Mouse (Mus musculus) embryonic facial prominence, embryonic 15.5 days (tissue): ENCODE measurements at regions not wholly inside any gene's neighbourhood (a gene's known extent, or its start where the extent isn't known, plus 50 kb on each side); places are given as distances from the start of the nearest gene placed in this dataset.
A peak's percentile ranks its signal among the peaks of the same experiment; 100 is the strongest.

Experiments used
- ATAC-seq: fragments of 200-750 bp; cut with Nextera tagmentation; 2 replicates; pipeline ENCODE4 v1.8.0; 2017; ENCODE audit warnings: low read depth, moderate TSS enrichment; ENCODE audit not compliant: insufficient number of reproducible peaks, low FRiP score, low TSS enrichment
- H3K27ac ChIP-seq: fragments of 300-500 bp; sonication (generic); replicated peaks from 2 replicates; pipeline ENCODE4 v1.5.1; 2015; ENCODE audit warnings: mild to moderate bottlenecking, inconsistent platforms
- H3K27me3 ChIP-seq: fragments of 300-500 bp; sonication (generic); 2 replicates; pipeline ENCODE4 v1.6.1; 2015; ENCODE audit warnings: inconsistent platforms
- H3K36me3 ChIP-seq: fragments of 300-500 bp; sonication (generic); 2 replicates; pipeline ENCODE4 v1.6.1; 2015; ENCODE audit warnings: mild to moderate bottlenecking, inconsistent platforms
- H3K4me1 ChIP-seq: fragments of 300-500 bp; sonication (generic); 2 replicates; pipeline ENCODE4 v1.6.1; 2015; ENCODE audit warnings: inconsistent platforms
- H3K4me2 ChIP-seq: fragments of 300-500 bp; sonication (generic); replicated peaks from 2 replicates; pipeline ENCODE4 v1.6.1; 2015; ENCODE audit warnings: mild to moderate bottlenecking, inconsistent platforms
- H3K4me3 ChIP-seq: fragments of 300-500 bp; sonication (generic); replicated peaks from 2 replicates; pipeline ENCODE4 v1.5.1; 2015; ENCODE audit warnings: mild to moderate bottlenecking, inconsistent platforms
- H3K9ac ChIP-seq: fragments of 300-500 bp; sonication (generic); 2 replicates; pipeline ENCODE4 v1.6.1; 2015; ENCODE audit warnings: inconsistent platforms
- H3K9me3 ChIP-seq: fragments of 300-500 bp; sonication (generic); replicated peaks from 2 replicates; pipeline ENCODE4 v1.6.1; 2016; ENCODE audit warnings: inconsistent platforms
- WGBS: fragments of 180-500 bp; shearing (Covaris S2); methylation state at CpG from one replicate; pipeline ENCODE4 v1.1.7; 2015; 5-methylcytosine and 5-hydroxymethylcytosine counted together

DNA sequence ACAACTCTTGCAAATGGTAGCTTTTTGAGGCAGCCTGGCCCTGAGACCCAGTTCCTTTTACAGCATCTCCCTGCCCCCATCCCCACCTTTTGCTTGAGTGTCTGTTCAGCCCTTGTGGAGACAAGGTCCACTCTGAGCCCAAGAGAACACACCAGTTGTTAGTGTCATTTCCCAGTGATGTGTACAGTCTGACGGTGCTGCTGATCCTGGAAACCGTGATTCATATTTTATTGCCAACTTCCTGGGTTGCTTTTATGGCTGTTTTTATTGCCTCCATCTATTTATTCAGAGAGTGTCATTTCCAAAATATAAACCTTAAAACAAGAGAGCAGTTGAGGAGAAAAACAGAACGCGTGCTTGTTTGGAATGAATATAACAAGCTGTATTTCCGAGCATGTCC, 309.6 kb upstream of the Isl1 start:
- Histone ChIP-seq H3K9ac (no peak overlapping the region), H3K9me3 (no peaks in the 10 kb centered on the region), H3K4me3 (no peak overlapping the region), H3K27ac (no peak overlapping the region), H3K4me1 (no peaks in the 10 kb centered on the region), H3K27me3 (no peaks in the 10 kb centered on the region), H3K36me3 (no peaks in the 10 kb centered on the region), H3K4me2 (no peak overlapping the region)
- 87% methylated on average over 5 of the region's 5 CpGs for WGBS
- no peak for ATAC-seq

DNA sequence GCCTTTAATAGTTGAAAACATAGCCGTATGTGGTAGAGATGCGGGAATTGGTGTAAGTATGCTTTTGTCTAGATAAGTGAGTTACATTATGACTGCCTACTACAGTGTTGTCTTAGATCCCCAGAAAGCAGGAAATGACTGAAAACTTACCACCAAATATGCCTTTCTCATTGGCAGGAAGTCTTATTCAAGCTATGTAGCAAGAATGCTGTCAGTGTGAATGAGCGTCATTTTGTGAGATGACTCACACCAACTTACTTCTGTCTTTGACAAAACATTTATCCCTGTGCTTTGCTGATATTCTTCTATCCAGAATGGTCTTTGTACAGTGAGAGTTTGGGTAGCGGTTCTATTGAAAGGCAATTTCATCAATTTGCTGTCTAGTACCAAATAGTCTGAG, 286.9 kb upstream of the Isl1 start:
- H3K36me3 ChIP-seq, result no peaks in the 10 kb centered on the region
- H3K4me2 ChIP-seq, result no peak overlapping the region
- no peak for ATAC-seq
- no peaks in the 10 kb centered on the region for H3K27me3 ChIP-seq
- no peaks in the 10 kb centered on the region for H3K4me1 ChIP-seq
- 83% methylated on average over 4 of the region's 4 CpGs for WGBS
- no peak overlapping the region for H3K27ac ChIP-seq
- H3K9ac ChIP-seq, result no peak overlapping the region
- no peaks in the 10 kb centered on the region for H3K9me3 ChIP-seq
- H3K4me3 ChIP-seq, result no peak overlapping the region

DNA sequence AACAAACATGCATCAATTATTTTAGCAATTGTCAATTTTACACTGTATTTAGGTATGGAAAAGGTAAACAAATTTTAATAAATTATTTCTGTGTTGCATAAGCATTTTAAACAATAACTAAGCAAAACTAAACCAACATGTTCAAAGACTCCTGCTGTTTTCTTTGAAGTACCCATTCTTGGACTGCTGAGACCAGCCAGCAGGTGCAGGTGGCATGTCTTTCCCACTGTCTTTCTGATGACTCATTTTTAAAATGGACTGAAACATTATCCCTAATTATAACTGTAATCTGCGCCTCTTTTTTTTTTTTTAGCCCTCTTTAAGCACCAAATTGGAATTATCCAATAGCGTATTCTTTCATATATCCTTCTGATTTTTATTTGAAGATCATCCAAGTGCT, 286.0 kb upstream of the Isl1 start:
- Histone ChIP-seq H3K4me1 (no peaks in the 10 kb centered on the region), H3K36me3 (no peaks in the 10 kb centered on the region), H3K4me3 (no peak overlapping the region), H3K27me3 (no peaks in the 10 kb centered on the region), H3K4me2 (no peak overlapping the region), H3K27ac (no peak overlapping the region), H3K9ac (no peak overlapping the region), H3K9me3 (no peaks in the 10 kb centered on the region)
- 84% methylated on average over 2 of the region's 2 CpGs for WGBS
- no peak for ATAC-seq

DNA sequence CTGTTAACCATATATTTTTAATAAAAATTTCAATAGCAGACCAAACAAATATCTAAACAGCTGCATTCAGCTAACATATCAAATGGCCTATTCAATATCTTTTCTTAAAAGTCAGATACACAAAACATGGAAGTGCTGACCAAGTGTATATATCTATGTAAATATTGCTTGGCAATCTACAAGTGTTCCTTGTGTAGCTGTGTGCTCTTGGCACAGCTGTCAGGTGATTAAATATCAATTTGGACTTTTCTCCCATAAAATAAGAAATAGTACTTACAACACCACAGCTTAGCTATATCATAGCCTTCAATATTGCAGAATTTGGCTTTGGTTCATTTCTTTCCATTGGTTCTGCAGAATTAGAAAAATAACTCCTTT, 266.5 kb upstream of the Isl1 start:
- Histone ChIP-seq H3K27me3 (no peaks in the 10 kb centered on the region), H3K4me1 (no peaks in the 10 kb centered on the region), H3K9ac (no peak overlapping the region), H3K4me2 (no peak overlapping the region), H3K9me3 (no peaks in the 10 kb centered on the region), H3K36me3 (no peaks in the 10 kb centered on the region), H3K4me3 (no peak overlapping the region), H3K27ac (no peak overlapping the region)
- no peak for ATAC-seq

DNA sequence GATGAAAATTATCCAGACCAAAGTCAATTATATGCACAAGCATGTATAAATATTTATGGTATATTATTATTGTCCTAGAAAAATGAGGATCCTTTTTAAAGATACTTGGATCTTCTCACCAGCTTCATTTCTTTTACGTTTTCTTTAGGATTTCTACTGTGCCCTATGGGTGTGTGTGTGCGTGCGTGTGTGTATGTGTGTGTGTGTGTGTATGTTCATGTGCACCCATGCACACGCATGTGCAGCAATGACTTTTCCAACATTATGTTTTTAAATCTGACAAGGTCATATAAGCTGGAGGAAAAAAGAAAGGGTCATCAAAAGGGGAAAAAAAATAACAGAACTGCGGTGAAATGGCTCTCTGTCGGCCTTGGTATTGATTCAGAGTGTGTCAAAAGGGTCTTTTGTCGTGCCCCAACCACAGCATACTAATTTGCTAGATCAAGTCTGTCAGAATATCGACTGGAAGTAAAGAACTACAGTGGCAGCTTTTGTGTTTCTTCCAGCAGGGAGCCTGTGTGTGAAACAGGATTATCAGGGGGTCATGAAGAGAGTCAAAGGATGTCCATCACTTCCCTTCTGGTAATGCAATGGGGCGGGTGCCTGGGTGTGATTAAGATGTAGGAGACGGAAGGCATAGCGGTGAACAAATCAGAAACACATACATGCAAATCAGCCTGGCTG, 265.9 kb upstream of the Isl1 start:
- H3K9ac ChIP-seq, result no peak overlapping the region
- no peaks in the 10 kb centered on the region for H3K9me3 ChIP-seq
- H3K4me1 ChIP-seq, result no peaks in the 10 kb centered on the region
- no peak overlapping the region for H3K4me2 ChIP-seq
- ATAC-seq, result no peak
- no peaks in the 10 kb centered on the region for H3K27me3 ChIP-seq
- H3K27ac ChIP-seq, result no peak overlapping the region
- no peak overlapping the region for H3K4me3 ChIP-seq
- H3K36me3 ChIP-seq, result no peaks in the 10 kb centered on the region
- 32% methylated on average over 11 of the region's 11 CpGs for WGBS

DNA sequence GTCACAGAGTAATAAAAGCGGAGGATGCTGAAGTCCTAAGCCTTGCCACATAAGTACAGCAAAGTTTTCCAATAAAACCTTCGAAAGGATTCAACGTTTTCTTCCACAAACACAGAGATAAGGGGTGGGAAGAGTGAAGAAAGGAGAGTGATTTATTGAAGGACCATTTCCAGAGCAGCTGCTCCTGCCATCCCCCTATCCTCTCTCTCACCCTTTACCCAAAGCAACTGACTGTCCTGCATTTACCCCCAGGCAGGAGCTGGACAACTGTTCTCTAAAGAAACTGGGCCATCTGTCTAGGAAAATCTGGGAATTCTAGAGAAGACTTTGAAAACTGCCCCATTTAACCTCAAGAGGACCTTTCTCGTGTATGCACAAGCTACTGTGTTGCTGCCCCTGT, 245.6 kb upstream of the Isl1 start:
- Histone ChIP-seq H3K4me3 (no peak overlapping the region), H3K27ac (no peak overlapping the region), H3K4me2 (no peak overlapping the region), H3K36me3 (no peaks in the 10 kb centered on the region), H3K27me3 (no peaks in the 10 kb centered on the region), H3K4me1 (no peaks in the 10 kb centered on the region), H3K9me3 (no peaks in the 10 kb centered on the region), H3K9ac (no peak overlapping the region)
- WGBS, result 60% methylated on average over 4 of the region's 4 CpGs
- ATAC-seq, result no peak

DNA sequence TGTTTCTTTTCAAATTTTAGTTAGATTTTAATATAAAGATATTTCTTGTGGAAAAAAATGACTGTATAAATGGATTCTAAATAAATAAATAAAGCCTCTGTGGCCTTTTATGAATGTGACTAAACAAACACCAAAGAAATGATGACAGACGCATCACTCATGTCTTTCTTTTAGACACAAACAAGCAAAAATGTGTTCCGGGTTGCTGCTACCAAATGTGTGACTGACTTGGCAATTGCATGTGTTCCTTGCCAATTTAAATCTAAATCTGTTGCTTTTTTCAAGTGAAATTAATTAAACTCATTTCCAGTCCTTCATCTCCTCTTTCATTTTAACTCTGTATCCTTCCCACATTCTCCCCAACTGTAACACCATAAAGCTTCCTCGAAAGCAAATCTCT, 225.7 kb upstream of the Isl1 start:
- no peaks in the 10 kb centered on the region for H3K27me3 ChIP-seq
- no peak overlapping the region for H3K4me3 ChIP-seq
- no peak overlapping the region for H3K27ac ChIP-seq
- no peak for ATAC-seq
- no peak overlapping the region for H3K4me2 ChIP-seq
- no peaks in the 10 kb centered on the region for H3K9me3 ChIP-seq
- no peaks in the 10 kb centered on the region for H3K36me3 ChIP-seq
- no peak overlapping the region for H3K9ac ChIP-seq
- H3K4me1 ChIP-seq, result no peaks in the 10 kb centered on the region
- 78% methylated on average over 3 of the region's 3 CpGs for WGBS

DNA sequence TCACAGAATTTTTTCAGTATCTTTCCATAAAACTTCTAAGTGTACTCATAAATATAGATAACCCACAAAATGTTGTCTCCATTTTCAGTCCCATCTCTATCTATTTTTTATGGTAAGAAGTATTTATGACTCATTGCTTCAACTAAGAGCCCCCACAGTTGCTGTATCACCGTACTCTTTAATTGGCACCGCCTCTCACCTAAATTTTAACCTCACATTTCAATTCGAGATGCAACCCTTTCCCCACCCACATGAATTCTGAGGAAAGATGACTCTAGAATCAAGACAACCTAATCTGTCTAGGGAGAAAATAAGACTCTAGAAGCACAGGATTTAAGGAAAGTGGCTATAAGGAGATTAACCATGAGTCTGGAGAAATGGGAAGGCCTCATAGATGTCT, 223.7 kb upstream of the Isl1 start:
- Histone ChIP-seq H3K27me3 (no peaks in the 10 kb centered on the region), H3K4me3 (no peak overlapping the region), H3K36me3 (no peaks in the 10 kb centered on the region), H3K4me2 (no peak overlapping the region), H3K9me3 (no peaks in the 10 kb centered on the region), H3K9ac (no peak overlapping the region), H3K27ac (no peak overlapping the region), H3K4me1 (no peaks in the 10 kb centered on the region)
- ATAC-seq, result no peak
- 77% methylated on average over 3 of the region's 3 CpGs for WGBS

DNA sequence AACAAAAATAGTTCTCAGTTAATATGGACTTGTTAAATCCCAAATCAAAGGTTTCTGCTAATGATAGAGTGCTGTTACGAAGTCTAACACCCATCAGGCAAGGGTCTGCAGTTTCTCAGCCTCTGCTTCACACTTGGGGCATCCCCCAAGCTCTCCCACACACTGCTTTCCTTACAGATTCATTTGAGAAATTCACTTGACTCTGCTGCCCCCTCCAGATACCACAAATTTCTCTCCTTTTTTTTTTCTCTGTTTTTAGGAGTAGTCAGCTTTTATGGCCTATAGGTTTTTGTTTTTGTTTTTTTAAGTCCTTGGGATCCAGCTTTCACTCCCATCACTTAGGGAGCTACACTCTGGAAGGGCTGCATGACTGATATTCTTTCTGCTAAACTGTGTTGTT, 218.8 kb upstream of the Isl1 start:
- H3K27ac ChIP-seq, result no peak overlapping the region
- no peaks in the 10 kb centered on the region for H3K4me1 ChIP-seq
- no peak overlapping the region for H3K4me3 ChIP-seq
- H3K36me3 ChIP-seq, result no peaks in the 10 kb centered on the region
- no peak overlapping the region for H3K9ac ChIP-seq
- H3K9me3 ChIP-seq, result no peaks in the 10 kb centered on the region
- 44% methylated on average over 1 of the region's 1 CpGs for WGBS
- no peak overlapping the region for H3K4me2 ChIP-seq
- no peaks in the 10 kb centered on the region for H3K27me3 ChIP-seq
- no peak for ATAC-seq

DNA sequence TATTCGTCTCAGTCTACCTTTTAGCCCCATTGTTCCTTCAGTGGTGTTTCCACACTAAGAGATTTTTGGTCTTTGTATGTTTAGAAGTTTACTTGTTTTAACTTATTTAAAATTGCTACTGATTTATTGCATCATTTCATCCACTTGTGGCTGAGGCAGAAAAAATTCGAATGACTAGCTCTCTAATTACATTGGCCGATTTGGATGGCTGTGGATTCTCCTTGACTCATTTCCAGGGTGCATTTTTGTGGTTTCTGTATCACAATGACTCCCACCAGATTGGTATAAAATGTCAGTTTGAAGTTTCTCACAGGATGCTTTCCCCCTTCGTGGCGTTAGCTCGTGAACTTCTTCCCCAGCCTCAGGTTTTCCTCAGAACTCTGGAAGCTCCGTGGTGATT, 217.5 kb upstream of the Isl1 start:
- Histone ChIP-seq H3K36me3 (no peaks in the 10 kb centered on the region), H3K4me1 (no peaks in the 10 kb centered on the region), H3K4me3 (no peak overlapping the region), H3K27me3 (no peaks in the 10 kb centered on the region), H3K4me2 (no peak overlapping the region), H3K9ac (no peak overlapping the region), H3K27ac (no peak overlapping the region), H3K9me3 (no peaks in the 10 kb centered on the region)
- ATAC-seq, result no peak
- WGBS, result 35% methylated on average over 7 of the region's 7 CpGs

DNA sequence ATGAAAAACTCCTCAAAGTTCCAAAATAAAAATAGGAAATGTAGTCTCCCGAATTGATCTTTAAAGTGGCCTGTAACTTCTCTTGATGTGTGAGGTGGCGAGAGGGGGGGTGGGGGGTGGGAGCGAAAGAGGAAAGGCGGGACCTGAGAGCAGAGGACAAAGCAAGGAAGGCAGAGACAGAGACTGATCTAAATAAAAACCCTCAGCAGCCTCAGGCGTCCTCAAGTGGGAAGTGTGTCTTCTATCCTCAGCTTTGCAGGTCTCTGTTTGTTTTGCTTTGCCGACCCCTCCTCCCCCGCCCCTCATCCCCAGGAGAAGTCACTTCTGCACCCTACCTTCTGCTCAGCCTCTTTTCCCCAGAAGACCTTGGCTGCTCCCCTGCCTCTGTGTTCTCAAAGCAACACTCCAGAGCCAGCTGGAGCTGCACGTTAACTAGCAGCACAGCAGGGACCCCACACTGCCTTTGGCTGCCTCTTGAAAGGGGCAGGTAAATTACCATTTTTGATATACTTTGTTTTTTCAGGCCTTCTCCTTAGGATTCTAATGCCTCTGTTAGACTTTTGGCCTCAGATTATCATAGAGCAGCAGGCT, 214.3 kb upstream of the Isl1 start:
- 12% methylated on average over 8 of the region's 8 CpGs for WGBS
- Histone ChIP-seq H3K4me2 (no peak overlapping the region), H3K36me3 (no peaks in the 10 kb centered on the region), H3K27me3 (no peaks in the 10 kb centered on the region), H3K27ac (no peak overlapping the region), H3K4me1 (no peaks in the 10 kb centered on the region), H3K9me3 (no peaks in the 10 kb centered on the region), H3K4me3 (no peak overlapping the region), H3K9ac (no peak overlapping the region)
- ATAC-seq, result no peak

DNA sequence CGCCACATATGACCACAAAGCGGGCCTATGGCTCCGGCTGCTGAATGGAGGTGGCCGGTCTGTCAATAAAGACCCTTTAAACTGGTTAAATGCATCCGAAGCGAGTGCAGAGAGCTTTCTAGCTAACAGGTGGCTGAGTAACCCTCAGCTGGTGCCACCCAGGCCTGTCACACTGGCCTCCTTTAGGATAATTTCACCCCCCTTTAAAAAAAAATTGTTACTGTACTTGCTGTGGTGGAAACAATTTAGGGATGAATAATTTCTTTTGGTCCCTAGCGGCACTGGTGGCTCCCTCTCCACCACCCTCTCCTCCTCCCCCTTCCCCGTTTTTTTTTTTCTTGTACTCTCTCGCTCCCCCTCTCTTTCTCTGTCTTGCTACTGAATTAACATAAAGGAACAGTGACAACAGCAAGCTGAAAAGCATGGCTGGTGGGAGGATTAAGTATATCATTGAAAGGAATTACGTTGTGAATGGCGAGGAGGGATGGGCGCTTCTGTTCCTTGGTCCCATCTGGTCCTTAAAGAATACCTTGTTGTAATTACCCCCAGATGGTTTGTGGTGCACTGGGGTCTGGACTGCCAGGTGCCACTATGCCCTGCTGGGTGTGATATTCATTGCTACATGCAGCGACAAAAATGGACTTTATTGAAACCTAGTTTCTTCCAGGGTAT, 205.3 kb upstream of the Isl1 start:
- H3K9ac ChIP-seq, result no peak overlapping the region
- H3K36me3 ChIP-seq, result no peaks in the 10 kb centered on the region
- H3K4me2 ChIP-seq, result peak overlapping the region; percentile 18
- peak overlapping the region; percentile 8; the same call in 1 of the 2 replicates for H3K4me3 ChIP-seq
- WGBS, result 10% methylated on average over 13 of the region's 13 CpGs
- no peak overlapping the region for H3K27ac ChIP-seq
- no peak for ATAC-seq
- H3K9me3 ChIP-seq, result no peaks in the 10 kb centered on the region
- H3K4me1 ChIP-seq, result no peaks in the 10 kb centered on the region
- H3K27me3 ChIP-seq, result no peaks in the 10 kb centered on the region
